Mouse (Mus musculus): Measurements from ENCODE around the gene Cfh. TPM values are rescaled to one million over a fixed set of nuclear protein-coding genes. Genes with fewer than 3 reads are reported as not detected.
"Not testable (repeated sequence)": the region's sequence is repeated elsewhere in the genome, so short reads cannot be mapped to it uniquely, and the experiment has no call there.

Gene Cfh
- 18.7 and 23.0 TPM in 2 replicates for polyA plus RNA-seq (2015; fragmentation: Nextera tagmentation; extraction: Ambion mirVana)

GRCm38 (mm10) chr1:140183664-140184063 is at the start of gene Cfh:
Cfh (minus strand) TSS chr1:140183764.
- ATAC-seq (ENCODE audit: low FRiP score, low read depth); H3K4me3 ChIP-seq: not testable (repeated sequence)

GRCm38 (mm10) chr1:140226673-140227072 is 43.1 kb upstream of the Cfh start:
- Histone ChIP-seq H3K4me2 (no peak overlapping the region), H3K4me3 (no peak overlapping the region), H3K9ac (no peak overlapping the region), H3K9me3 (no peaks in the 10 kb centered on the region), H3K27me3 (no peaks in the 10 kb centered on the region), H3K36me3 (no peaks in the 10 kb centered on the region), H3K4me1 (replicated peaks) (no peaks in the 10 kb centered on the region), H3K27ac (replicated peaks) (no peak overlapping the region)
- WGBS, result 76% methylated on average over 8 of the region's 8 CpGs
- ATAC-seq (ENCODE audit: low FRiP score, low read depth), result no peak

More at GRCm38 (mm10) chr1:140183664-140184063, at the start of gene Cfh:
- not testable (repeated sequence) for H3K4me1 ChIP-seq (replicated peaks); H3K9me3 ChIP-seq; H3K9ac ChIP-seq; H3K36me3 ChIP-seq; H3K27ac ChIP-seq (replicated peaks); H3K4me2 ChIP-seq; H3K27me3 ChIP-seq

GRCm38 (mm10) chr1:140225221-140225620 is 41.7 kb upstream of the Cfh start:
- Histone ChIP-seq H3K36me3 (no peaks in the 10 kb centered on the region), H3K9me3 (no peaks in the 10 kb centered on the region), H3K4me2 (no peak overlapping the region), H3K9ac (no peak overlapping the region), H3K27me3 (no peaks in the 10 kb centered on the region), H3K4me1 (replicated peaks) (no peaks in the 10 kb centered on the region), H3K27ac (replicated peaks) (no peak overlapping the region), H3K4me3 (no peak overlapping the region)
- no peak; the same call in 1 of the 2 replicates for ATAC-seq (ENCODE audit: low FRiP score, low read depth)
- 82% methylated on average over 2 of the region's 3 CpGs for WGBS

GRCm38 (mm10) chr1:140205329-140205728 is 21.8 kb upstream of the Cfh start:
- H3K4me1 ChIP-seq (replicated peaks), result no peaks in the 10 kb centered on the region
- H3K9ac ChIP-seq, result no peak overlapping the region
- ATAC-seq (ENCODE audit: low FRiP score, low read depth), result no peak
- H3K9me3 ChIP-seq, result no peaks in the 10 kb centered on the region; the same call in 1 of the 2 replicates
- H3K4me3 ChIP-seq, result no peak overlapping the region
- H3K4me2 ChIP-seq, result no peak overlapping the region
- H3K36me3 ChIP-seq, result no peaks in the 10 kb centered on the region
- 74% methylated on average over 2 of the region's 2 CpGs for WGBS
- no peak overlapping the region for H3K27ac ChIP-seq (replicated peaks)
- no peaks in the 10 kb centered on the region for H3K27me3 ChIP-seq

- H3K27me3 ChIP-seq; H3K27ac ChIP-seq (replicated peaks); H3K4me2 ChIP-seq; H3K4me1 ChIP-seq (replicated peaks); H3K4me3 ChIP-seq; ATAC-seq (ENCODE audit: low FRiP score, low read depth); H3K9ac ChIP-seq; H3K36me3 ChIP-seq; H3K9me3 ChIP-seq: not testable (repeated sequence)
- WGBS, result 72% methylated on average over 2 of the region's 2 CpGs
These were observed 4.9 kb upstream of the Cfh start for GRCm38 (mm10) chr1:140188500-140188899.

GRCm38 (mm10) chr1:140183208-140183607 is 356 bp downstream of the Cfh start:
- no peak overlapping the region for H3K9ac ChIP-seq
- no peak overlapping the region for H3K4me2 ChIP-seq
- no peak overlapping the region for H3K4me3 ChIP-seq
- no peak for ATAC-seq (ENCODE audit: low FRiP score, low read depth)
- H3K27ac ChIP-seq (replicated peaks), result no peak overlapping the region
- no peaks in the 10 kb centered on the region for H3K9me3 ChIP-seq
- no peaks in the 10 kb centered on the region for H3K27me3 ChIP-seq
- H3K36me3 ChIP-seq, result no peaks in the 10 kb centered on the region
- H3K4me1 ChIP-seq (replicated peaks), result no peaks in the 10 kb centered on the region
- 69% methylated on average over 2 of the region's 2 CpGs for WGBS

GRCm38 (mm10) chr1:140180125-140180524 is 3.4 kb downstream of the Cfh start:
- 58% methylated on average over 1 of the region's 1 CpGs for WGBS
- H3K9me3 ChIP-seq, result no peaks in the 10 kb centered on the region
- no peak overlapping the region for H3K4me3 ChIP-seq
- H3K9ac ChIP-seq, result no peak overlapping the region
- no peak for ATAC-seq (ENCODE audit: low FRiP score, low read depth)
- H3K27me3 ChIP-seq, result no peaks in the 10 kb centered on the region
- no peak overlapping the region for H3K4me2 ChIP-seq
- no peaks in the 10 kb centered on the region for H3K36me3 ChIP-seq
- H3K4me1 ChIP-seq (replicated peaks), result no peaks in the 10 kb centered on the region
- H3K27ac ChIP-seq (replicated peaks), result no peak overlapping the region

- no peak for ATAC-seq (ENCODE audit: low FRiP score, low read depth)
- H3K27me3 ChIP-seq, result no peaks in the 10 kb centered on the region
- no peak overlapping the region for H3K4me3 ChIP-seq
- no peak overlapping the region for H3K27ac ChIP-seq (replicated peaks)
- no peak overlapping the region for H3K9ac ChIP-seq
- 65% methylated on average over 2 of the region's 2 CpGs for WGBS
- H3K9me3 ChIP-seq, result no peaks in the 10 kb centered on the region
- no peaks in the 10 kb centered on the region for H3K36me3 ChIP-seq
- no peaks in the 10 kb centered on the region for H3K4me1 ChIP-seq (replicated peaks)
- no peak overlapping the region for H3K4me2 ChIP-seq
These were observed 8.1 kb downstream of the Cfh start for GRCm38 (mm10) chr1:140175442-140175841.

GRCm38 (mm10) chr1:140171581-140172154 is 11.9 kb downstream of the Cfh start:
- H3K27me3 ChIP-seq, result no peaks in the 10 kb centered on the region
- ATAC-seq (ENCODE audit: low FRiP score, low read depth), result no peak
- no peaks in the 10 kb centered on the region for H3K4me1 ChIP-seq (replicated peaks)
- no peaks in the 10 kb centered on the region for H3K36me3 ChIP-seq
- H3K9me3 ChIP-seq, result no peaks in the 10 kb centered on the region
- H3K9ac ChIP-seq, result no peak overlapping the region
- WGBS, result 44% methylated on average over 4 of the region's 4 CpGs
- no peak overlapping the region for H3K4me3 ChIP-seq
- no peak overlapping the region for H3K4me2 ChIP-seq
- H3K27ac ChIP-seq (replicated peaks), result no peak overlapping the region

GRCm38 (mm10) chr1:140158970-140159369 is 24.6 kb downstream of the Cfh start:
- Histone ChIP-seq H3K27me3 (no peaks in the 10 kb centered on the region), H3K4me3 (no peak overlapping the region), H3K9me3 (no peaks in the 10 kb centered on the region), H3K4me2 (no peak overlapping the region), H3K36me3 (no peaks in the 10 kb centered on the region), H3K4me1 (replicated peaks) (no peaks in the 10 kb centered on the region), H3K27ac (replicated peaks) (no peak overlapping the region), H3K9ac (no peak overlapping the region)
- ATAC-seq (ENCODE audit: low FRiP score, low read depth), result no peak
- WGBS, result 78% methylated on average over 2 of the region's 3 CpGs

- Histone ChIP-seq H3K4me3 (no peak overlapping the region), H3K9me3 (no peaks in the 10 kb centered on the region), H3K4me2 (no peak overlapping the region), H3K36me3 (no peaks in the 10 kb centered on the region), H3K4me1 (replicated peaks) (no peaks in the 10 kb centered on the region), H3K9ac (no peak overlapping the region), H3K27me3 (no peaks in the 10 kb centered on the region), H3K27ac (replicated peaks) (no peak overlapping the region)
- ATAC-seq (ENCODE audit: low FRiP score, low read depth), result no peak
These were observed 114.1 kb downstream of the Cfh start for GRCm38 (mm10) chr1:140069471-140069870.

Measured in hindbrain, embryonic 15.5 days (tissue).